27 mouse cellular contexts compared by ENCODE assay signal in the genomic region with DNA sequence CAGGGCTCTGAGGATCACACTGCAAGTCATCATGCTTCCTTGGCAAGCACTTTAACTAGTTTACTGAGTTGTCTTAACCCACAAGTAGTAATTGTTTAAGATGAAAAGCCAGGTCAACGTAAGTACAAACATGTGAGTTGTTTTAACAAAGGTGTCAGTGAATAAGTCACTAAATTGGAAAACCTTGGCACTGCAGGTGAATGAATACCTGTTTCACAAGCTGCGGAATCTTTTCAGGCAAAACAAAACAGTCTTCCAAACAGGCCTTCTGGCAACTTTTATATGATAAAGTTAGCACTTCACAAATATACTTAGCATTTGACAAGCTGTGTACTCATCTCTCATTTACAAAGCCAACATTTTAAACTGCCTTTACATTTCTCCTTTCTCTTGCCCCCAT. TPM values are rescaled to one million over a fixed set of nuclear protein-coding genes. Genes with fewer than 3 reads are reported as not detected.
DNase-seq lines count a peak whose midpoint lies in the region; ATAC-seq and TF ChIP-seq lines count a peak whose summit lies in the region.
"Had no signal": no experiment of that assay in that cellular context is flagged by ENCODE, and none has a peak within 500 bp of the region (broad histone marks: within the 10 kb centered on the region; RNA-seq: fewer than 3 reads in every experiment).

No protein-coding gene starts in this region.

- H3K36me3 ChIP-seq in kidney, postnatal 0 days (ENCODE audit: insufficient read depth, low read length): no peaks in the 10 kb centered on the region
- H3K36me3 ChIP-seq in liver, embryonic 15.5 days (replicated peaks): no peaks in the 10 kb centered on the region
- no peaks in the 10 kb centered on the region for H3K36me3 ChIP-seq in liver, postnatal 0 days (replicated peaks; ENCODE audit: insufficient read depth, low read length)
- H3K36me3 ChIP-seq: embryonic facial prominence, embryonic 13.5 days; forebrain, embryonic 12.5 days; forebrain, embryonic 15.5 days; heart, embryonic 12.5 days; heart, embryonic 15.5 days; hindbrain, embryonic 10.5 days; hindbrain, embryonic 13.5 days had no signal

- H3K4me3 ChIP-seq in kidney, postnatal 0 days (replicated peaks; ENCODE audit: low read depth, low read length): no peak overlapping the region
- H3K4me3 ChIP-seq in liver, embryonic 15.5 days (replicated peaks): no peak overlapping the region
- H3K4me3 ChIP-seq in liver, postnatal 0 days (ENCODE audit: low read depth, low read length): no peak overlapping the region
- H3K4me3 ChIP-seq: embryonic facial prominence, embryonic 13.5 days; erythroblast, embryonic 14.5 days; forebrain, embryonic 12.5 days; forebrain, embryonic 15.5 days; heart, embryonic 12.5 days; heart, embryonic 15.5 days; hindbrain, embryonic 10.5 days; hindbrain, embryonic 13.5 days had no signal

- no peaks in the 10 kb centered on the region for H3K27me3 ChIP-seq in kidney, postnatal 0 days (ENCODE audit: insufficient read depth, low read length)
- H3K27me3 ChIP-seq in liver, embryonic 15.5 days: no peaks in the 10 kb centered on the region
- no peaks in the 10 kb centered on the region for H3K27me3 ChIP-seq in liver, postnatal 0 days (ENCODE audit: insufficient read depth, low read length)
- H3K27me3 ChIP-seq: embryonic facial prominence, embryonic 13.5 days; forebrain, embryonic 12.5 days; forebrain, embryonic 15.5 days; heart, embryonic 12.5 days; heart, embryonic 15.5 days; hindbrain, embryonic 13.5 days had no signal

- no peak overlapping the region for H3K9ac ChIP-seq in kidney, postnatal 0 days (ENCODE audit: low read depth, low read length)
- H3K9ac ChIP-seq in liver, embryonic 15.5 days: no peak overlapping the region
- no peak overlapping the region for H3K9ac ChIP-seq in liver, postnatal 0 days (replicated peaks)
- H3K9ac ChIP-seq: embryonic facial prominence, embryonic 13.5 days; forebrain, embryonic 12.5 days; forebrain, embryonic 15.5 days; heart, embryonic 12.5 days; heart, embryonic 15.5 days; hindbrain, embryonic 13.5 days had no signal

- no peak for TF ChIP-seq CTCF in kidney, postnatal 0 days (IDR thresholded peaks at IDR 0.05; ENCODE audit: low read depth)
- no peak for TF ChIP-seq CTCF in liver, postnatal 0 days (IDR thresholded peaks at IDR 0.05; ENCODE audit: low read depth)

- TF ChIP-seq EP300 in liver, postnatal 0 days (IDR thresholded peaks at IDR 0.05; ENCODE audit: low read depth): no peak

- no peak overlapping the region for H3K27ac ChIP-seq in kidney, postnatal 0 days
- peak overlapping the region; percentile 41 for H3K27ac ChIP-seq in liver, embryonic 15.5 days (replicated peaks)
- H3K27ac ChIP-seq in liver, postnatal 0 days (ENCODE audit: low read depth): peak overlapping the region; percentile 88
- H3K27ac ChIP-seq: embryonic facial prominence, embryonic 13.5 days; forebrain, embryonic 12.5 days; forebrain, embryonic 15.5 days; heart, embryonic 15.5 days; hindbrain, embryonic 10.5 days; hindbrain, embryonic 13.5 days had no signal

- no peaks in the 10 kb centered on the region for H3K4me1 ChIP-seq in kidney, postnatal 0 days (replicated peaks; ENCODE audit: insufficient read depth, low read length)
- no peaks in the 10 kb centered on the region for H3K4me1 ChIP-seq in liver, embryonic 15.5 days (replicated peaks)
- H3K4me1 ChIP-seq in liver, postnatal 0 days (ENCODE audit: insufficient read depth): no peaks in the 10 kb centered on the region
- H3K4me1 ChIP-seq: embryonic facial prominence, embryonic 13.5 days; forebrain, embryonic 12.5 days; forebrain, embryonic 15.5 days; heart, embryonic 12.5 days; heart, embryonic 15.5 days; hindbrain, embryonic 10.5 days; hindbrain, embryonic 13.5 days had no signal

- no peak; the same call in 1 of the 2 replicates for ATAC-seq in kidney, postnatal 0 days (replicated peaks; ENCODE audit: low FRiP score, low read depth)
- ATAC-seq in liver, embryonic 15.5 days (ENCODE audit: insufficient read depth): no peak
- no peak for ATAC-seq in liver, postnatal 0 days
- ATAC-seq: CD4-positive, CD25-positive, alpha-beta regulatory T cell, adult 4 months; forebrain, embryonic 15.5 days had no signal

- 63% methylated on average over 2 of the region's 2 CpGs for WGBS in kidney, postnatal 0 days
- 42% methylated on average over 2 of the region's 2 CpGs for WGBS in liver, embryonic 15.5 days (ENCODE audit: insufficient replicate concordance)
- 45% methylated on average over 2 of the region's 2 CpGs for WGBS in liver, postnatal 0 days (ENCODE audit: insufficient replicate concordance)

- peak; percentile 58 for DNase-seq in kidney, adult 9 months
- no peak for DNase-seq in kidney, postnatal 4 days
- peak; percentile 32 for DNase-seq in kidney, postnatal 0 days (ENCODE audit: low spot score)
- no peak for DNase-seq in kidney, postnatal 10 days
- DNase-seq in liver, postnatal 0 days: no peak
- no peak for DNase-seq in B cell, adult 2 months
- DNase-seq: adrenal gland, adult 2 months; adrenal gland, postnatal 14 days; cerebellum, adult 11 months; cerebellum, adult 2 months; cerebellum, adult 9-11 months; cerebellum, postnatal 25 days; gastrocnemius, postnatal 25 days; heart, adult 18-20 months; heart, postnatal 10 days; heart, postnatal 36 days had no signal

- H3K9me3 ChIP-seq in kidney, postnatal 0 days (replicated peaks; ENCODE audit: low read length): no peaks in the 10 kb centered on the region
- no peaks in the 10 kb centered on the region for H3K9me3 ChIP-seq in liver, embryonic 15.5 days (replicated peaks)
- H3K9me3 ChIP-seq in liver, postnatal 0 days (ENCODE audit: low read length): no peaks in the 10 kb centered on the region
- H3K9me3 ChIP-seq: embryonic facial prominence, embryonic 13.5 days; forebrain, embryonic 12.5 days; forebrain, embryonic 15.5 days; heart, embryonic 12.5 days; heart, embryonic 15.5 days; hindbrain, embryonic 10.5 days; hindbrain, embryonic 13.5 days had no signal

- H3K4me2 ChIP-seq in kidney, postnatal 0 days (ENCODE audit: low read length): no peak overlapping the region
- no peak overlapping the region for H3K4me2 ChIP-seq in liver, embryonic 15.5 days
- H3K4me2 ChIP-seq in liver, postnatal 0 days (ENCODE audit: low read depth, low read length): no peak overlapping the region
- H3K4me2 ChIP-seq: embryonic facial prominence, embryonic 13.5 days; forebrain, embryonic 12.5 days; forebrain, embryonic 15.5 days; heart, embryonic 12.5 days; heart, embryonic 15.5 days; hindbrain, embryonic 13.5 days had no signal

RNA-seq across cellular contexts. Expression of a gene that starts 15.7 kb away (rescaled TPM):
- polyA plus RNA-seq in kidney, postnatal 0 days (2015; fragmentation: Nextera tagmentation; extraction: Ambion mirVana): 3.9 and 4.6 TPM in 2 replicates
- not detected in 2 replicates for polyA plus RNA-seq in liver, embryonic 15.5 days (2015; fragmentation: Nextera tagmentation; extraction: Ambion mirVana)
- 0.32 and 0.52 TPM in 2 replicates for polyA plus RNA-seq in liver, postnatal 0 days (2015; fragmentation: Nextera tagmentation; extraction: Ambion mirVana)
- polyA plus RNA-seq: adrenal gland, adult 2 months; C2C12; embryonic facial prominence, embryonic 13.5 days; erythroblast, embryonic 14.5 days; heart, embryonic 12.5 days; hindbrain, embryonic 10.5 days had no signal

Comparison
In these comparisons a context has a peak if more than half of its experiments do, and no peak if none do; other contexts are left out.
1. DNase-seq: peak in kidney, adult 9 months (single experiment) and kidney, postnatal 0 days (single experiment); none in kidney, postnatal 4 days (0 of 2), kidney, postnatal 10 days (single experiment), liver, postnatal 0 days (single experiment) and B cell, adult 2 months (0 of 2).